Mouse (Mus musculus): ENCODE data around the gene C8a. TPM values are rescaled to one million over a fixed set of nuclear protein-coding genes. Genes with fewer than 3 reads are reported as not detected.

C8a gene
- polyA plus RNA-seq (2015; fragmentation: Nextera tagmentation; extraction: Ambion mirVana): 0.18 TPM in 1 of 2 replicates, not detected in the other

DNA sequence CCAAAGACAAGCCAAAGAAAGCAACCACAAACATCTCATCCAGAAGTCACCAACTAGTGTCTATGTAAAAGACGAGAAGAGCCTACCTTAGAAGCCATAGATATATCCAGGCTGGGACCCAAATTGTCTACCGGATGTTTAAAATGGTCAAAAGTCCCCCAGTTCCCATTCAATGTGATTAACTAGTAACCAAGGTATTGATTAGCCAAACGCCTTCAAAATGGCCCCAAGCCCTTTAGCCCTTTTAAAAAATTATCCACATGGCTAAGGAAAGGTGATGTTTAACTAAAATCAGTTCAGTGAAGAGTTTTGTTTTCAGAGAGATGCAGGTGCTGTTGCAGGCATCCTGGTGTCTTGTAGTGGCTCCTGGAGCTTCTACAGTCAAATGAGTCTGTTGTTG, at the start of gene C8a:
Gene C8a (minus strand): TSS at position 76 of the 400 bp plus-strand sequence.
- DNase-seq (ENCODE audit: low spot score): no peak

DNA sequence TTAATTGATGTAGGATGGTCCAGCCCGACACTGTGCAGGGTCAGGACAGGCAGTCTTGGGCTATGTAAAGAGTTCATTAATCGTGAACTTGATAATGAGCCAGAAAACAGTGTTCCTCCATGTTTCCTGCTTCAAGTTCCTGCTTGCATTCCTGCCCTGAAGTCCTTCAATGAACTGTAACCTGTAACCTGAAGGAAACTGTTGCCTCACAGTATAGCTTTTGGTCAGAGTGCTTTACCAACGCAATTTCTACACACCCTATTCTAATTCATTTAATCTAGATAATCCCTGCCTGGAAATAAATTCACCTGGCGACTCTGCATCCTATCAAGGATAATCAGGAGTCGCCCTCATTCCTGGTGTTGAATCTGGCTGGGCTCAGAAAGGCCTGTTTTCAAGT, 49.2 kb upstream of the C8a start:
- DNase-seq (ENCODE audit: low spot score): no peak

DNA sequence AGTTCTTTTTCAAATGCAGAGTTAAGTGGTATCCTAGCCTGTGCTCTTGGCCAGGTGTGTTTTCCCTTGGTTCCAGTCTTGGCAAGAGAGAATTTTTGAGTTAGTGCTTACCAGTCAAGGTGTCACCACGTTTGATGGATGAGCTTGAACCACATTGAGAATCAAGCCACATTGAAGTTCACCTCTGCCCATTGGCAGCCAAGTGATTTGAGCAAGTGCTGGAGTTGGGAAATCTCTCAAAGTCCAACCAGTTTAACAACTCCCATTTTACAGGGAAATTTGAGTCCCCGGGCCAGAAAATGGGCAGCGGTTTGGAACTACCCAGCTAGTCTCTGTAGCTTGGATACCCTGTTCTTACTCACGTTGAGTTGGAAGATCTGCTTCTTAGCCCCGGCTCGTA, 41.8 kb upstream of the C8a start:
- DNase-seq (ENCODE audit: low spot score): no peak

GRCm38 (mm10) chr4:104914711-104915247, 38.6 kb upstream of the C8a start:
- DNase-seq (ENCODE audit: low spot score): no peak

- no peak for DNase-seq (ENCODE audit: low spot score)
These were observed 37.3 kb upstream of the C8a start, which contains the start of gene Fyb2 for GRCm38 (mm10) chr4:104913291-104914129. Gene Fyb2, plus strand, starts transcription at chr4:104913456.

DNA sequence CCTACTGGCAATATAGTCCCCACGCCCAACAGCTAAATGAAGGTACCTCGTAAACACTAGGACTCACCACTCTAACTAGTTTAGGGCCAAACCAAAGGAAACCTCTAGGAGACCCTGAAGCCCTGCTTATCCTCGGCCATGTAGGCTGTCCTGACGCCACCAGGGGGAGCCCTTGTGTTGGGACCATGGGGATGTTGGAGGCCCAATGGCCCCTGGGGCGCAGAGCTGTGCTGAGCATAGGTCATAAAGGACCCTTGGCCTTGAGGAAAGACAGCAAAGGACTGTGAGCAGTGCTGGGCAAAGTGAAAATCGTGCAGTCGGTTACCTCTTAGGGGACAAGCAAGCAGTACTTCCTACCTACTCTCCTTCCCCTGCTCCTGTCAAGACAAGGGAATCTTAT, 35.5 kb upstream of the C8a start:
- DNase-seq (ENCODE audit: low spot score): peak; percentile 40

- no peak for DNase-seq (ENCODE audit: low spot score)
These were observed 28.9 kb upstream of the C8a start for GRCm38 (mm10) chr4:104905049-104905448.

- DNase-seq (ENCODE audit: low spot score): no peak
These were observed 26.6 kb upstream of the C8a start for GRCm38 (mm10) chr4:104902836-104903235.

GRCm38 (mm10) chr4:104894004-104894734, 18.0 kb upstream of the C8a start:
- peak; percentile 15 for DNase-seq (ENCODE audit: low spot score)

- no peak for DNase-seq (ENCODE audit: low spot score)
These were observed 17.4 kb upstream of the C8a start for GRCm38 (mm10) chr4:104893588-104893987.

- no peak for DNase-seq (ENCODE audit: low spot score)
These were observed 15.5 kb upstream of the C8a start for GRCm38 (mm10) chr4:104891708-104892107.

GRCm38 (mm10) chr4:104888499-104889262, 12.5 kb upstream of the C8a start:
- no peak for DNase-seq (ENCODE audit: low spot score)

DNA sequence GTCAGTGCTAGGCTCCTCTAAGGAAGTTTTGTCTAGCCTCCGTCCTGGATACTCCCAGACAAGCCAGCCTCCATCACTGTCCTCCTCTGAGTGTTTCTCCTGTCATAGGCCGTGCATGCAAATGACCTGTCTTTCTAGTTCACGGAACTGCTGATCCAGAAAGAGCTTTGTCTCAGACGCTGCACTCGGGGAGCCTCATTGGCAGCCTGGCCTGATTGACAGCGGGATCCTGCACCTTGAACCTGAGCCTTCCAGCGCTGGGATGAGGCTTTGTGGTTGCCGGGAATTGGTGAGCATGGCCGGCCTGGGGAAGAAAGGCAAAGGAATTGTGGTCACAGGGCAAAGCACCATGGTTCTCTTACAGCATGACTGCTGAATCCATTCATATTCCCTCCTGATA, 11.3 kb upstream of the C8a start:
- no peak for DNase-seq (ENCODE audit: low spot score)

- DNase-seq (ENCODE audit: low spot score): no peak
These were observed 366 bp downstream of the C8a start for GRCm38 (mm10) chr4:104875832-104876231.

DNA sequence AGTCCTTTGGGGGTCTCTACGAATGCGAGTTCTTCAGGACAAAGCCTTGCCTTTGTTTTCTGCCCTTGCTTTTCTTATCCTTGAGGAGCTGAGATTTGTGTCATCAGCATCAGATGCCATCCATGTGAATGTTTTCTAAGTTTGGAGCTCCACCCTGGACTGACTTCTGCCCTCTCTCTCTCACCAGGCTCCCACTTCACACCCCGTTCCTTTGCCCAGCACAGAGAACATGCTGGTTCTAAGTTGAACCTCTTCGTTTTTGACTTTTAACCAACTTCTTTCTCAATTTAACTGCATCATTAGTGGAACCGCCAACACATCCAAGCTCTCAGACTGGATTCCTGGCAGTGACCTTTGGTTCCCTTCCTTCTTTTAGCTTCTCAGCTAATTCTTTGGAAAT, 6.0 kb downstream of the C8a start:
- DNase-seq (ENCODE audit: low spot score): no peak

GRCm38 (mm10) chr4:104869581-104869980, 6.6 kb downstream of the C8a start:
- no peak for DNase-seq (ENCODE audit: low spot score)

DNA sequence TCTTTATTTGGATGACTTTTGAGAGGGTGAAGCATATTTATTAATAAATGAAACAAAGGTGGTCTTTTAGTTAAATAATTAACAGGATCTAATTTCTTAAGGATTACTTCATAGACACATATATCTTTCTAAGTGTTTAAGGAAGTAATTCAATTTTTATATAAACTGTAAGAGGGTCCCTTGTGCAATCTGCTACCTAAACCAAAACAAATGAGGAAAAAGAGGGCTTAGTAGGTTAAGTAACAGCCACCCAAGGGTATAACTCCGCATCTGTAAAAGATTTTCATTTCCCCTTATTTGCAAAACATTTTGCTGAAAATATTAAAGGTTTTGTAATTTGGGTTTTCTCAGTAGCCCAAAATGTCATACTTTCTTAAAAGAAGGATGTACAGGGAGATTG, 11.8 kb downstream of the C8a start:
- no peak for DNase-seq (ENCODE audit: low spot score)

- no peak for DNase-seq (ENCODE audit: low spot score)
These were observed 15.0 kb downstream of the C8a start for GRCm38 (mm10) chr4:104861241-104861640.

- DNase-seq (ENCODE audit: low spot score): no peak
These were observed 18.4 kb downstream of the C8a start for GRCm38 (mm10) chr4:104857823-104858222.

GRCm38 (mm10) chr4:104857029-104857428, 19.2 kb downstream of the C8a start, which contains the start of gene Gm17662:
Gene Gm17662, plus strand, starts transcription at chr4:104857329.
- DNase-seq (ENCODE audit: low spot score): no peak

GRCm38 (mm10) chr4:104855216-104855615, 21.0 kb downstream of the C8a start:
- DNase-seq (ENCODE audit: low spot score): no peak

Measured in thymus, postnatal 0 days (tissue).